Mouse (Mus musculus) spleen, adult 18-20 months (tissue): ENCODE results near the gene Gm42715.
"Not testable (repeated sequence)": the region's sequence is repeated elsewhere in the genome, so short reads cannot be mapped to it uniquely, and the experiment has no call there.

ENCODE experiments used
- DNase-seq, 2 experiments: peaks; one replicate each; pipeline ENCODE4 v3.0.0; 2022; ENCODE audit warnings: mixed read lengths in 2 of 2

The Gm42715 gene

GRCm38 (mm10) chr7:127498407-127498806 lies 21.0 kb upstream of the Gm42715 start:
- peak in 1 of 2 experiments; percentile 49 for DNase-seq

DNA sequence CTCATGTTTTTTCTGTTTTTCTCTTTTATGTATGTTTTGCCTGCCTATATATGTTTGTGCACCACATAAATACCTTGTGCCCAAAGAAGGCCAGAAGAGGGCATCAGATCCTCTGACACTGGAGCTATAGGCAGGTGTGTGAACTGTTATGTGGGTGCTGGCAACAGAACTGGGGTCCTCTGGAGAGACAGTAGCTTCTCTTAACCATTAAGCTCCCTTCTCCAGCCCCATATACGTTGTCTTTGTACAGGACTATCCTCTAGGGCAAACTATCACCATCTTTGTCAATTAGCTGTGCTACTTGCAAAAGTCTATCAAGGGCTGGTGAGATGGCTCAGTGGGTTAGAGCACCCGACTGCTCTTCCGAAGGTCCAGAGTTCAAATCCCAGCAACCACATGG lies 11.1 kb upstream of the Gm42715 start:
- no peak for DNase-seq

DNA sequence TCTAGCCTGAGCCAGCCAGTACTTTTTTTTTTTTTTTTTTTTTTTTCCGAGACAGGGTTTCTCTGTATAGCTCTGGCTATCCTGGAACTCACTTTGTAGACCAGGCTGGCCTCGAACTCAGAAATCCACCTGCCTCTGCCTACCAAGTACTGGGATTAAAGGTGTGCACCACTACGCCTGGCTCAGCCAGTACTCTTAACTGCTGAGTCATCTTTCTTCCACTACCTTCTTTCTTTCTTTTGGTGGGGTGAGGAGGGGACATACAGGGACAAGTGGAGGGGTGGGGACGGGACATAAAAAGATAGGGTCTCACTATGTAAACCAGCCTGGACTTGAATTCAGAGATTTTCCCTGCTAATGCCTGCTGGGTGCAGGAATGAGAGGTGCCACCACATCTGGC lies 9.6 kb upstream of the Gm42715 start:
- DNase-seq: not testable (repeated sequence)

GRCm38 (mm10) chr7:127511241-127511640 lies 8.1 kb upstream of the Gm42715 start:
- no peak for DNase-seq

DNA sequence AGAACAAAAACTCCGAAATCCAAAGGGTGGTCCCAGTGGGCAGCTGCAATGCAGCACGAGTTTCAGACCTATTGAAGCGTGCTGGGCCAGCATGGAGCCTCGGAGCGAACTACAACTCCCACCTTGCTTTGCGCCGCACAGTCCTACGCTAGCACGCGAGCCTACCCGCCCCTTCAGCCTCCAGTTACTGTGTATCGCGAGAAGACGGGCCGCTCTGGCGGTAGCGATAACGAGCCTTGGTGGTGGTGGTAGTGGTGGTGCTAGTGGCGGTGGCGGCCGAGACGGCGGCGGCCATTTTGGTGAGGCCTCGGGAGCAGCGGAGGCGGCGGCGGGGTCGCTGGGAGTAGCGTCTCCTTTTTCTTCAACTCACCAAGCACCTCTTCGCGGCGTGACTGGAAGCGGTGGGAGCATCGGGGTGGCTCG lies 7.6 kb upstream of the Gm42715 start, which contains the start of gene Srcap:
TSS of gene Srcap (plus strand) at position 176 of the 423 bp plus-strand sequence.
- DNase-seq: peak; percentile 90 to 93

GRCm38 (mm10) chr7:127512231-127513015 lies 7.0 kb upstream of the Gm42715 start:
- peak; percentile 88 to 89 for DNase-seq

DNA sequence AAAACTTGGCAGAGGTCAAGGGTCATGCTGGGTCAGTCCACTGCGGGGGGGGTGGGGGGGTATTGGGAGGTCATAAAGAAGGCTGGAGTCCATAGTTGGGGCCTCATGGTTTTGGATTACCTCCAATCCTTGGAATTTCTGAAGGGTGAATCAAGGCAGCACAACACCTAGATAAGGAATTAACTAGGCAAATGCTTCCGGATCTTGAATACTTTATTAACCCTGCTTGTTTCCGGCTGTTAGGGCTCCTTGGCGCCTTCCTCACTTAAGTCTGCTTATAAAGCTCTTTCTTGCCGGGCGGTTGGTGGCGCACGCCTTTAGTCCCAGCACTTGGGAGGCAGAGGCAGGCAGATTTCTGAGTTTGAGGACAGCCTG lies 6.4 kb upstream of the Gm42715 start:
- peak; percentile 12 to 47 for DNase-seq

DNA sequence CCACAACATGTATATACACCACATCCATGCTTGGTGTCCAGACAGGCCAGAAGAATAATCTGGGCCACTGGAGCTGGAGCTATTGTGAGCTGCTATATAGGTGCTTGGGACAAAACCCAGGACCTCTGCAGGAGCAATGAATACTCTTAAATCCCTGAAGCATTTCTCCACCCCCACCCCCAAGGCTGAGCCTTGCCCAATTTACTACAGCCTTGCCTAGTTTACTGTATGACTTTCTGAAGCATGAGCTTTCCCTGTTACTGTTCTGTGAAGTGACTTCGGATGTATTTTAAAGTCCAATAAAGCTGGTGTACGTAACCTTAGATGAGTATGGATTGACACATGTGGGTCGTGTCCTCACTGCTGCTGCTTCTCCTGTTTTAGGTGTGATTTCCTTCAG lies 5.6 kb upstream of the Gm42715 start:
- no peak for DNase-seq

GRCm38 (mm10) chr7:127515846-127516245 lies 3.5 kb upstream of the Gm42715 start:
- no peak for DNase-seq

GRCm38 (mm10) chr7:127516344-127516743 lies 3.0 kb upstream of the Gm42715 start:
- DNase-seq: no peak

DNA sequence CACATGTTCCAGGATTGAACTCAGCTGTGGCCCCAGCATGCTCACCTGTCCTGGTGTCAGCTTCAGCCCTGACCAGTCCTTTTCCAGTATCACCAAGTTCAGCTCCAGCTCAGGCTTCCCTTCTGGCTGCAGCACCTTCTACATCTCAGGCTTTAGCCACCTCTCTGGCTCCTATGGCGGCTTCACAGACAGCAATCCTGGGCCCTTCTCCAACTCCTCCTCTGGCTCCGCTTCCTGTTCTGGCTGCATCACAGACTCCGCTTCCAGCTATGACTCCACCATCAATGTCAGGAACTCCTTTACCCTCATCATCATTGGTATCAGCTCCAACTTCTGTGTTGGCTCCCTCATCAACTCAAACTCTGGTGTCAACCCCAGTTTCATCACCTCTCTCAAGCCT lies 22.3 kb downstream of the Gm42715 start:
- no peak for DNase-seq

DNA sequence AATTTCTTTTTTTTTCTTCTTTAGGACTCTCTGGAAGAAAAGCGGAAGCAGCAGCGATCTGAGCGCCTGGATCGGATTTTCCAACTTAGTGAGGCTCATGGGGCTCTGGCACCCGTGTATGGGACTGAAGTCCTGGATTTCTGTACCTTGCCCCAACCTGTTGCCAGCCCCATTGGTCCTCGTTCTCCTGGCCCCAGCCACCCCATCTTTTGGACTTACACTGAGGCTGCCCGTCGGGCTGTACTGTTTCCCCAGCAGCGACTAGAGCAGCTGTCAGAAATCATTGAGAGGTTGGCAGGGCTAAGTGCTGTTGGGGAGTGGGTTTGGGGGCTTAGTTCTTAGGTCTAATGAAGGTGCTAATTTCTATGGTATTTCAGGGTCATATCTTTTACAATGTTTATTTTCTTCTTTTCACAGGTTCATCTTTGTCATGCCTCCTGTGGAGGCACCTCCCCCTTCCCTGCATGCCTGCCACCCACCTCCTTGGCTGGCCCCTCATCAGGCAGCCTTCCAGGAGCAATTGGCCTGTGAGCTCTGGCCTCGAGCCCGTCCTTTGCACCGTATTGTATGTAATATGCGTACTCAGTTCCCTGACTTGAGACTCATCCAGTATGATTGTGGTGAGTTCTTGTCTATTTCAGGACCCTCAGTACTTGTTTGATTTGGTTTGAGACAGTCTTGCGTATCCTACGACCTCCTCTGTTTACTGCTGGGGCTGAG lies 29.9 kb downstream of the Gm42715 start:
- DNase-seq: no peak

DNA sequence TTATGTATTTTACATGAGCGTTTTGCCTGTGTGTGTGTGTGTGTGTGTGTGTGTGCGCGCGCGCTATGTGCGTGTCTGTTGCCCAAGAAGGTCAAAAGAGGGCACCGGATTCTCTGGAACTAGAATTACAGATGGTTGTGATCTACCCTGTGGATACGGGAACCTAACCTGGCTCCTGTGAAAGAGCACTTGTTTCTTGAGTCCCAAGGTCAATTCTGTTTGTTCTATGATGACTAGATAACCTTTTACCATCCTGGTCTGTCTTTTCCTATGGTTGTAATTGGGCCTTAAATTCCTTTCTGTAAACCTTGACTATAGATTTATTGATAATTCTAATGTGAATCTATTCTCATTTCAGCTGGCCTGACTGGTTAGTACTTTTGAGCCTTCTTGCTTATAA lies 32.2 kb downstream of the Gm42715 start:
- no peak for DNase-seq

DNA sequence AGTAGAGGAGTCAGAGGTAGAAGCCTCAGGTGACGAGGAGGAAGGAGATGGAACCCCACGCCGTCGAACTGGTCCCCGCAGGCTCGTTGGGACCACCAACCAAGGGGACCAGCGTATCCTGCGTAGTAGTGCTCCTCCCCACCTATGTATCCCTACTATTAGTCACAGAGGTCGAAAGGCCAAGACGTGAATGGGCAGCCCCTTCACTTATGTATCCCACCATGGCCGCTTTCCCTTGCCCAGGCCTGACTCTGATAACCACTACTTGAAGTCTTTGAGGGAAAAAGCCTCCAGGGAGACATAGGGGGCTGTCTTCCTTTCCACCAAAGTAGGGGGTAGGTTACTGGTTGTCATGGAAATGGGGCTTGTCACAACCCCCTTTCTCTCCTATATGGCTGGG lies 41.2 kb downstream of the Gm42715 start:
- DNase-seq: no peak

DNA sequence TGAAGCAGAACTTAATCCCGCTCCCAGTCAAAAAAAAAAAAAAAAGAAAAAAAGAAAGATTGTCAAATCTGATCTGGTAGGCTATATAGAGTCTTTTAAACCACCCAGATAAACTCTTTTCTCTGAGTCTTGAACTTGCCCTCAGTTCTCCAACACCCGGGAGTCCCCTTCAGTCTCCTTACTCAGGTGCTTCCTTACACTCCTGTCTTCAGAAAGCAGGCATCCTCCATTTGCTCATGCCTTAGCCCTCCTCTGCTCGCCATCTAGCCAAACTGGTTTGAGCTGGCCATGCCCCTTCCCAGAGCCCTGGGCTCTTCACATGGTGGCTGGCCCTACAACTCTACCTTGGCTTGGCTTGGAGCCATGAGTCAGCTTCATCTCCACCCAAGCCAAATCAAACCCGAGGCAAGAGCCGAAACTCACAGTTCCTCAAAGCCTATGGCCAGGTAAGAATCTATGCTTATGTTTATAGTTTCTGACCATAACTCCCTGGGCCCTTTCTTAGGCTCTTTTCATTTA lies 42.0 kb downstream of the Gm42715 start, which contains the start of gene Tmem265:
TSS of gene Tmem265 (plus strand) at position 51 of the 519 bp plus-strand sequence.
- no peak for DNase-seq

GRCm38 (mm10) chr7:127564381-127565150 lies 45.2 kb downstream of the Gm42715 start:
- no peak for DNase-seq

- DNase-seq: peak; percentile 74 to 80
Observed at GRCm38 (mm10) chr7:127572895-127573471, 53.6 kb downstream of the Gm42715 start, which contains the start of gene Phkg2. Gene Phkg2 (plus strand): TSS chr7:127573340.

DNA sequence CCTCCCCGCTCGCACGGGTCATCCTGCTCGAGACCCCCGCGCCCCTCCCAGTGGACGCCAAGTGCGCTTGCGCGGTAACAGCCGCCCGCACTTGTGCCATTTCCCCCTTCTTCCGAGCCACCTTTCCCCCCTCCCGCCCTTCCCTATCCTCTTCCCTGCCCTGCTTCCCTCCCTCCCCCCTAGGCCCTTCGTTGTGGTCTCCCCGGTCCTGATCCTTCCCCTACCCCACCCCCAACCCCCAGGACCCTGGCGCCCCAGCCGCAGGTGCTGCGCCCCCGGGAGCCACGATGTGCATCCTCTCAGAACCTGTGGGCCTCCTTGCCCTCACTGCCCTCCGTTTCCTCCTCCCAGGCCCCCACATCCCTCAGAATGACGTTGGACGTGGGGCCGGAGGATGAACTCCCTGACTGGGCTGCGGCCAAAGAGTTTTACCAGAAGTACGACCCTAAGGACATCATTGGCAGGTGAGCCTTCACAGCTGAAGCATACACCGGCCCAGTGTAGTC lies 54.2 kb downstream of the Gm42715 start:
- no peak for DNase-seq

DNA sequence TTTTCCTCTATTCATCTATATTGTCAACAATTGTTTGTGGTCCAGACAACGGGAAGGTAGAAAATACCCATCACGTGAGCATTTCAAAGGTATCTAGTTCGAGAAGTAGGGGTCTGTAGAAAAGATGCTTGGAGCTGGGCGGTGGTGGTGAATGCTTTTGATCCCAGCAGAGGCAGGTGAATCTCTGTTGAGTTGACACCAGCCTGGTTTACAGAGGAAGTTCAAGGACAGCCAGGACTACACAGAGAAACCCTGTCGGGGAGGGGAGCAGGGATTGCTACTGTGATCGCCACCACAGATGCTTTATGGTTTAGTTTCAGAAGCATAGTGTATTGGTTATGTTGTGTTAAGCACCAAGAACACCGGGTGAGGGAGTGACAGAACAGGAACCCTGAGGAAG lies 54.7 kb downstream of the Gm42715 start:
- DNase-seq: no peak

GRCm38 (mm10) chr7:127583260-127583659 lies 63.9 kb downstream of the Gm42715 start:
- no peak for DNase-seq

- no peak for DNase-seq
Observed at GRCm38 (mm10) chr7:127585031-127585430, 65.6 kb downstream of the Gm42715 start.

DNA sequence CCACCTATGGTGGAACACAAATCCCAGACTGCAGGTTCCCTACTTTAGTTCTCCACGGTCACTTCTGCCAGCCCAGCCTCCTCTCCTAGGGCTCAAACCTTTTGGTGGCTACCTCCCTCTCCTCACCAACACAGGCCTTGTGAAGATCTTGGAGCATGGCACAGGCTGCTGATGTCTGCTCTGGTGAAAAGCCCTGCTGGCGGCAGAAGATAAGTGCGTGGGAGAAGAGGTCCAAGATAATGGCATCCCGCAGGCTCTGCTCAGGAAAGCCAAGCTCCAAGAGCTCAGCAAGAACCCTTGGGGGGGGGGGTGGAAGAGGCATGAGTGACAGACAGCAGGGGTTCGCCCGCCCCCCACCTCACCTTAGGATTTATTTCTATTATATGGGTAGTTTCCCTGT lies 66.8 kb downstream of the Gm42715 start:
- DNase-seq: no peak
